Mouse (Mus musculus): ENCODE measurements around the gene Zfp90. TPM values are rescaled to one million over a fixed set of nuclear protein-coding genes. Genes with fewer than 3 reads are reported as not detected.
"Not testable (repeated sequence)": the region's sequence is repeated elsewhere in the genome, so short reads cannot be mapped to it uniquely, and the experiment has no call there.

Gene Zfp90
- polyA plus RNA-seq, 1 experiment from 2014 or later, result 44.4 TPM

- Histone ChIP-seq H3K4me1 (replicated peaks) (peaks cover 3% of the 10 kb centered on the region; the same call in 1 of the 2 replicates), H3K4me2 (replicated peaks) (no peak overlapping the region), H3K27ac (no peak overlapping the region), H3K4me3 (replicated peaks) (no peak overlapping the region), H3K36me3 (no peaks in the 10 kb centered on the region), H3K9me3 (no peaks in the 10 kb centered on the region), H3K9ac (replicated peaks) (no peak overlapping the region), H3K27me3 (no peaks in the 10 kb centered on the region)
- WGBS, result 46% methylated on average over 12 of the region's 12 CpGs
- ATAC-seq, result peak; percentile 67; the same call in 1 of the 2 replicates
Measured at GRCm38 (mm10) chr8:106403246-106403933, 11.7 kb upstream of the Zfp90 start.

DNA sequence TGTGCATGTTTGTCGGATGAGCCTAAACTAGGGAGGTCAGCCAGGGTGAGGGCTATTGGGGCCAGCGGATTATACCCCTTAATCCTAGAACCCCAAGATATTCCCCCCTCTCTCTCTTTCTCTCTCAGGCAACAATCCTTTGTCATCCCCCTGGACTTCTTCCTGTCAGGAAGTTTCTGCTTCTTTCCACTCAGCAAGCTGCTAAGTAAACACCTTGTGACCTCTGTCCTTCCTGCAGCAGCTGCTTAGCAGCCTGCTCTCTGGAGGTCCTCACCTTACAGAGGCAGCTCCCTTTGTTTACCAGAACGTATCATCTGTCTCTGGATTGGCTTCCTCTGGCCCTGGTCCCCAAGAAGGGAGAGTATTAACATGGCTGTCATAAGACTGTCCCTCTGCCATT is 10.3 kb upstream of the Zfp90 start:
- WGBS, result 32% methylated on average over 3 of the region's 3 CpGs
- Histone ChIP-seq H3K4me1 (replicated peaks) (peaks cover 3% of the 10 kb centered on the region; the same call in 1 of the 2 replicates), H3K4me2 (replicated peaks) (no peak overlapping the region), H3K9ac (replicated peaks) (no peak overlapping the region), H3K27me3 (no peaks in the 10 kb centered on the region), H3K9me3 (no peaks in the 10 kb centered on the region), H3K36me3 (no peaks in the 10 kb centered on the region), H3K4me3 (replicated peaks) (no peak overlapping the region), H3K27ac (no peak overlapping the region)
- ATAC-seq, result no peak

DNA sequence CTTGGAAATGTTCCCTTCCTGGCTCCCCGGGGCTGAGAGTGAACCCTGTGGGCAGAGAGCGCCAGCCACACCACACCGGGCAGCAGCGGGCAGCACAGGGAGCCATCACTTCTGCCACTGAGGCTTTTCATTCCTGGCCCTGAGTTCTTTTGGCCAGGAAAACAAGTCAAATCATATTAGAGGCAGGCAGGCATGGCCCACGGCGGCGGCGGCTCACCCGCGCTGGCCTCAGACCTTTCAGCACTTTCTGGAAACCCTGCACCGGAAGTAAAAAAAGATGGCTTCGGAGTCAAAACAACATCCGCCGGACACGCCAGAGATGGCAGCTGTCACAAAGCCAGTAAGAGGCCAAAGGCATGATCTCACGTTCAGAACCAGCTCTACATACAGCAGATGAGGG is 9.3 kb upstream of the Zfp90 start:
- ATAC-seq, result no peak
- H3K36me3 ChIP-seq, result no peaks in the 10 kb centered on the region
- H3K27ac ChIP-seq, result no peak overlapping the region
- 79% methylated on average over 16 of the region's 16 CpGs for WGBS
- H3K4me3 ChIP-seq (replicated peaks), result no peak overlapping the region
- no peaks in the 10 kb centered on the region for H3K9me3 ChIP-seq
- H3K4me2 ChIP-seq (replicated peaks), result no peak overlapping the region
- peaks cover 3% of the 10 kb centered on the region; the same call in 1 of the 2 replicates for H3K4me1 ChIP-seq (replicated peaks)
- no peaks in the 10 kb centered on the region for H3K27me3 ChIP-seq
- no peak overlapping the region for H3K9ac ChIP-seq (replicated peaks)

- Histone ChIP-seq H3K4me3 (replicated peaks) (no peak overlapping the region), H3K27ac (no peak overlapping the region), H3K27me3 (no peaks in the 10 kb centered on the region; the same call in 1 of the 2 replicates), H3K36me3 (no peaks in the 10 kb centered on the region), H3K4me1 (replicated peaks) (no peaks in the 10 kb centered on the region; the same call in 1 of the 2 replicates), H3K9ac (replicated peaks) (no peak overlapping the region), H3K9me3 (no peaks in the 10 kb centered on the region), H3K4me2 (replicated peaks) (no peak overlapping the region)
- ATAC-seq, result no peak
- 79% methylated on average over 7 of the region's 7 CpGs for WGBS
Measured at GRCm38 (mm10) chr8:106410055-106410454, 5.1 kb upstream of the Zfp90 start.

DNA sequence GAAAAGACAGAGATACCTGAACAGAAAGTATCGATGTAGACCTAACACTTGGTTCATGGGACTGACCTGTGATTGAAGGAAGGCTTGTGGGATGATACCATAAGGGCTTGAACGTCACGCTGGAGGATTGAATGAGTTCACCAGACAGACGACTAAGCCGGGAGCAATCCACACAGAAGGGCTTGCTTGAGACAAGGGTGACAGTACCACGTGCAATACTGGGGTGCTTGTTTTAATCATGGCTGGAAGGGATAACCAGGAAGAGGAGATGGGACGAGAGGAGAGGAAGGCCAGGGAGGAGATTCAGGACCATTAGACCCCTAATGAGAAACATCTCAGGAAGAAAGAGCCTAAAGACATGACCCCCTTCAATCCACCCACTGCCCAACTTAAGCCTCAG is 4.6 kb upstream of the Zfp90 start:
- Histone ChIP-seq H3K4me3 (replicated peaks) (no peak overlapping the region), H3K4me2 (replicated peaks) (no peak overlapping the region), H3K27ac (no peak overlapping the region), H3K9ac (replicated peaks) (no peak overlapping the region), H3K36me3 (no peaks in the 10 kb centered on the region), H3K27me3 (no peaks in the 10 kb centered on the region; the same call in 1 of the 2 replicates), H3K4me1 (replicated peaks) (no peaks in the 10 kb centered on the region), H3K9me3 (no peaks in the 10 kb centered on the region)
- WGBS, result 83% methylated on average over 7 of the region's 7 CpGs
- ATAC-seq, result no peak

GRCm38 (mm10) chr8:106411783-106412451 is 3.2 kb upstream of the Zfp90 start:
- H3K9me3 ChIP-seq, result no peaks in the 10 kb centered on the region
- no peak for ATAC-seq
- no peaks in the 10 kb centered on the region for H3K36me3 ChIP-seq
- peaks cover 12% of the 10 kb centered on the region for H3K4me1 ChIP-seq (replicated peaks)
- WGBS, result 23% methylated on average over 14 of the region's 14 CpGs
- H3K4me3 ChIP-seq (replicated peaks), result no peak overlapping the region
- no peak overlapping the region for H3K27ac ChIP-seq
- no peaks in the 10 kb centered on the region; the same call in 1 of the 2 replicates for H3K27me3 ChIP-seq
- no peak overlapping the region for H3K4me2 ChIP-seq (replicated peaks)
- no peak overlapping the region for H3K9ac ChIP-seq (replicated peaks)

GRCm38 (mm10) chr8:106417692-106418091 is 2.6 kb downstream of the Zfp90 start:
- ATAC-seq, result no peak
- Histone ChIP-seq H3K27ac (no peak overlapping the region), H3K4me3 (replicated peaks) (no peak overlapping the region), H3K4me1 (replicated peaks) (peaks cover 19% of the 10 kb centered on the region), H3K9me3 (peaks cover 30% of the 10 kb centered on the region), H3K27me3 (no peaks in the 10 kb centered on the region; the same call in 1 of the 2 replicates), H3K36me3 (peaks cover 57% of the 10 kb centered on the region), H3K4me2 (replicated peaks) (no peak overlapping the region), H3K9ac (replicated peaks) (no peak overlapping the region)
- WGBS, result 95% methylated on average over 5 of the region's 5 CpGs

GRCm38 (mm10) chr8:106431088-106431487 is 16.0 kb downstream of the Zfp90 start:
- H3K27me3 ChIP-seq, result peaks cover 12% of the 10 kb centered on the region
- H3K27ac ChIP-seq, result no peak overlapping the region
- WGBS, result 33% methylated on average over 12 of the region's 12 CpGs
- H3K9me3 ChIP-seq, result peaks cover 20% of the 10 kb centered on the region
- no peak overlapping the region for H3K4me2 ChIP-seq (replicated peaks)
- ATAC-seq, result no peak
- no peak overlapping the region; the same call in 1 of the 2 replicates for H3K9ac ChIP-seq (replicated peaks)
- no peaks in the 10 kb centered on the region for H3K4me1 ChIP-seq (replicated peaks)
- no peak overlapping the region for H3K4me3 ChIP-seq (replicated peaks)
- peaks cover 28% of the 10 kb centered on the region for H3K36me3 ChIP-seq

DNA sequence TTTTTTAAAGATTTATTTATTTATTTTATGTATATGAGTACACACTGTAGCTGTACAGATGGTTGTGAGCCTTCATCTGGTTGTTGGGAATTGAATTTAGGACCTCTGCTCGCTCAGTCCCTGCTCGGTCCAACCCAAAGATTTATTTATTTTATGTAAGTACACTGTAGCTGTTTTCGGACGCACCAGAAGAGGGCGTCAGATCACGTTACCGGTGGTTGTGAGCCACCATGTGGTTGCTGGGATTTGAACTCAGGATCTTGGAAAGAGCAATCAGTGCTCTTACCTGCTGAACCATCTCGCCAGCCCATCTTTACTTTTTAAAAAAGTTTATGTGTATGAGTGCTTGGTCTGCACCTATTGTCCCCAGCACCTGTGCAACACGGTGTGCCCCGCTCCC is 16.8 kb downstream of the Zfp90 start:
- Histone ChIP-seq H3K27me3 (peaks cover 12% of the 10 kb centered on the region), H3K9me3 (peaks cover 13% of the 10 kb centered on the region), H3K36me3 (peaks cover 20% of the 10 kb centered on the region)
- 61% methylated on average over 10 of the region's 10 CpGs for WGBS
- not testable (repeated sequence) for H3K4me3 ChIP-seq (replicated peaks); H3K4me1 ChIP-seq (replicated peaks); H3K27ac ChIP-seq; ATAC-seq; H3K4me2 ChIP-seq (replicated peaks); H3K9ac ChIP-seq (replicated peaks)

- WGBS, result 12% methylated on average over 20 of the region's 20 CpGs
- H3K9ac ChIP-seq (replicated peaks), result peak overlapping the region; percentile 48; the same call in 1 of the 2 replicates
- no peaks in the 10 kb centered on the region for H3K4me1 ChIP-seq (replicated peaks)
- ATAC-seq, result peak; percentile 72
- H3K27ac ChIP-seq, result no peak overlapping the region
- peaks cover 9% of the 10 kb centered on the region for H3K36me3 ChIP-seq
- peak overlapping the region; percentile 31 for H3K4me3 ChIP-seq (replicated peaks)
- H3K4me2 ChIP-seq (replicated peaks), result peak overlapping the region; percentile 54
- H3K9me3 ChIP-seq, result peaks cover 3% of the 10 kb centered on the region; the same call in 1 of the 2 replicates
- H3K27me3 ChIP-seq, result peaks cover 12% of the 10 kb centered on the region
Measured at GRCm38 (mm10) chr8:106432954-106433570, 17.9 kb downstream of the Zfp90 start.

- Histone ChIP-seq H3K4me3 (replicated peaks) (no peak overlapping the region), H3K9me3 (no peaks in the 10 kb centered on the region), H3K4me2 (replicated peaks) (no peak overlapping the region), H3K27me3 (peaks cover 12% of the 10 kb centered on the region), H3K4me1 (replicated peaks) (no peaks in the 10 kb centered on the region), H3K36me3 (peaks cover 5% of the 10 kb centered on the region; the same call in 1 of the 2 replicates), H3K9ac (replicated peaks) (no peak overlapping the region), H3K27ac (no peak overlapping the region)
- WGBS, result 52% methylated on average over 1 of the region's 1 CpGs
- no peak for ATAC-seq
Measured at GRCm38 (mm10) chr8:106433667-106434066, 18.5 kb downstream of the Zfp90 start.

GRCm38 (mm10) chr8:106437781-106438180 is 22.7 kb downstream of the Zfp90 start:
- H3K27ac ChIP-seq, result no peak overlapping the region
- no peaks in the 10 kb centered on the region for H3K4me1 ChIP-seq (replicated peaks)
- no peak overlapping the region for H3K4me3 ChIP-seq (replicated peaks)
- H3K36me3 ChIP-seq, result no peaks in the 10 kb centered on the region
- no peaks in the 10 kb centered on the region for H3K27me3 ChIP-seq
- no peaks in the 10 kb centered on the region for H3K9me3 ChIP-seq
- no peak for ATAC-seq
- H3K4me2 ChIP-seq (replicated peaks), result no peak overlapping the region
- no peak overlapping the region for H3K9ac ChIP-seq (replicated peaks)
- WGBS, result 82% methylated on average over 3 of the region's 3 CpGs
